Mouse (Mus musculus): ENCODE results near the gene Cdh24.

DNA sequence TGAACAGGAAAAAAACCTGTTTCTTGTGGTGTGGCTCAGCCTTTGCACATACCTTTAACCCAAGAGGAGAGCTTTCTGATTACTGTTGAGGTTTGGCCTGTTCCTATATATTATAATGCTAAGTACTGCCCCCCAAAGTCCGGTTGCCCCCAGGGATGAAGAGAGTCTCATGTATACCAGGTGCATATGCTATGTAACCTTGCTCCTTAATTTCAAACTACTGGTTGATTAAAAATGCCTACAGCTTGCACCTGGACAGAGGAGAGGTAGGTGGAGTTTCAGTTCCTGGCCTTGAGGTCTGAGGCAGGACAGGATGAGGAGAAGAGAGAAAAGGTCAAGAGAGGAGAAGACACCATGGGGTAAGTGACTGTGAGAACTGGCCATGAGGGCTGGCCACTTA is 20.0 kb downstream of the Cdh24 start, which contains the start of gene Psmb11:
- no peak for TF ChIP-seq EP300 (IDR thresholded peaks at IDR 0.05)
- TF ChIP-seq CTCF (IDR thresholded peaks at IDR 0.05) = no peak
